Mouse (Mus musculus) limb, embryonic 12.5 days (tissue): Measurements from ENCODE around the gene Tmem185a. TPM values are rescaled to one million over a fixed set of nuclear protein-coding genes. Genes with fewer than 3 reads are reported as not detected.
"Not testable (repeated sequence)": the region's sequence is repeated elsewhere in the genome, so short reads cannot be mapped to it uniquely, and the experiment has no call there.

Experiments
- ATAC-seq: fragments of 200-750 bp; cut with Nextera tagmentation; 2 replicates; pipeline ENCODE4 v1.8.0; 2017; ENCODE audit warnings: low read depth, moderate TSS enrichment; ENCODE audit not compliant: insufficient number of reproducible peaks, insufficient read depth, low FRiP score, low TSS enrichment
- H3K27ac ChIP-seq: fragments of 300-500 bp; sonication (generic); 2 replicates; pipeline ENCODE4 v1.5.1; 2016; ENCODE audit warnings: mild to moderate bottlenecking, moderate library complexity
- H3K27me3 ChIP-seq: fragments of 300-500 bp; sonication (generic); 2 replicates; pipeline ENCODE4 v1.6.1; 2016; ENCODE audit warnings: mild to moderate bottlenecking, moderate library complexity
- H3K36me3 ChIP-seq: fragments of 300-500 bp; sonication (generic); 2 replicates; pipeline ENCODE4 v1.6.1; 2016; ENCODE audit warnings: mild to moderate bottlenecking, moderate library complexity
- H3K4me1 ChIP-seq: fragments of 300-500 bp; sonication (generic); replicated peaks from 2 replicates; pipeline ENCODE4 v1.6.1; 2016
- H3K4me2 ChIP-seq: fragments of 300-500 bp; sonication (generic); 2 replicates; pipeline ENCODE4 v1.6.1; 2016; ENCODE audit warnings: mild to moderate bottlenecking, moderate library complexity
- H3K4me3 ChIP-seq: fragments of 300-500 bp; sonication (generic); replicated peaks from 2 replicates; pipeline ENCODE4 v1.5.1; 2016; ENCODE audit warnings: mild to moderate bottlenecking
- H3K9ac ChIP-seq: fragments of 300-500 bp; sonication (generic); replicated peaks from 2 replicates; pipeline ENCODE4 v1.6.1; 2016; ENCODE audit warnings: mild to moderate bottlenecking, moderate library complexity
- H3K9me3 ChIP-seq: fragments of 300-500 bp; sonication (generic); 2 replicates; pipeline ENCODE4 v1.6.1; 2016; ENCODE audit warnings: mild to moderate bottlenecking, moderate library complexity
- WGBS: fragments of 180-500 bp; shearing (Covaris S2); methylation state at CpG from one replicate; pipeline ENCODE4 v1.1.7; 2016; 5-methylcytosine and 5-hydroxymethylcytosine counted together
- polyA plus RNA-seq: library from polyadenylated mRNA; unstranded; fragments of >200 nt; fragmentation: Nextera tagmentation; extraction: Ambion mirVana; gene quantifications from 2 replicates; pipeline ENCODE4 v1.2.1, GENCODE M21; 2016

Gene Tmem185a
- 39.8 and 40.3 TPM in 2 replicates for polyA plus RNA-seq

- Histone ChIP-seq H3K27me3 (peaks cover 3% of the 10 kb centered on the region; the same call in 1 of the 2 replicates), H3K9me3 (no peaks in the 10 kb centered on the region), H3K4me3 (peak within 1 kb of the TSS; percentile 53), H3K27ac (0 out of 2 replicates have a peak within 1 kb of the TSS, but pooled peaks have one; percentile 59), H3K4me2 (peak within 1 kb of the TSS; percentile 58), H3K9ac (peak within 1 kb of the TSS; percentile 57), H3K4me1 (peaks cover 3% of the 10 kb centered on the region; the same call in 1 of the 2 replicates), H3K36me3 (no peaks in the 10 kb centered on the region)
- whole genome bisulfite sequencing, result 23% methylated on average over 39 of the region's 42 CpGs
- ATAC-seq, result peak; percentile 75; the same call in 1 of the 2 replicates
These were observed at the start of gene Tmem185a for GRCm38 (mm10) chrX:70476792-70477776. TSS of gene Tmem185a (minus strand) at chrX:70477180.

- not testable (repeated sequence) for ATAC-seq, H3K27me3 ChIP-seq, H3K27ac ChIP-seq, H3K4me2 ChIP-seq, H3K9me3 ChIP-seq, H3K4me3 ChIP-seq, H3K9ac ChIP-seq, H3K4me1 ChIP-seq, H3K36me3 ChIP-seq
- 71% methylated on average over 3 of the region's 3 CpGs for WGBS
These were observed 37.4 kb upstream of the Tmem185a start for GRCm38 (mm10) chrX:70514413-70514812.

GRCm38 (mm10) chrX:70487328-70487727, 10.3 kb upstream of the Tmem185a start:
- H3K4me2 ChIP-seq, ATAC-seq, H3K36me3 ChIP-seq, H3K27ac ChIP-seq, H3K4me3 ChIP-seq, H3K9me3 ChIP-seq, H3K27me3 ChIP-seq, H3K9ac ChIP-seq, H3K4me1 ChIP-seq: not testable (repeated sequence)
- WGBS, result no CpG with 5 or more reads among the region's 1 CpGs

GRCm38 (mm10) chrX:70482154-70482553, 5.2 kb upstream of the Tmem185a start:
- 67% methylated on average over 2 of the region's 2 CpGs for WGBS
- ATAC-seq, result no peak
- no peaks in the 10 kb centered on the region for H3K4me1 ChIP-seq
- no peaks in the 10 kb centered on the region for H3K36me3 ChIP-seq
- no peak overlapping the region for H3K4me3 ChIP-seq
- peaks cover 3% of the 10 kb centered on the region; the same call in 1 of the 2 replicates for H3K27me3 ChIP-seq
- H3K27ac ChIP-seq, result no peak overlapping the region
- H3K9ac ChIP-seq, result no peak overlapping the region
- H3K4me2 ChIP-seq, result no peak overlapping the region
- no peaks in the 10 kb centered on the region for H3K9me3 ChIP-seq

- H3K9me3 ChIP-seq, result no peaks in the 10 kb centered on the region
- H3K9ac ChIP-seq, result no peak overlapping the region
- no peak overlapping the region for H3K4me2 ChIP-seq
- H3K27ac ChIP-seq, result no peak overlapping the region
- H3K4me3 ChIP-seq, result no peak overlapping the region
- no peaks in the 10 kb centered on the region for H3K36me3 ChIP-seq
- no peak for ATAC-seq
- peaks cover 3% of the 10 kb centered on the region; the same call in 1 of the 2 replicates for H3K27me3 ChIP-seq
- H3K4me1 ChIP-seq, result peaks cover 3% of the 10 kb centered on the region; the same call in 1 of the 2 replicates
- WGBS, result 57% methylated on average over 5 of the region's 5 CpGs
These were observed 1.7 kb upstream of the Tmem185a start for GRCm38 (mm10) chrX:70478701-70479100.

- Histone ChIP-seq H3K9ac (no peak overlapping the region), H3K27me3 (no peaks in the 10 kb centered on the region; the same call in 1 of the 2 replicates), H3K27ac (no peak overlapping the region), H3K36me3 (no peaks in the 10 kb centered on the region), H3K4me1 (peaks cover 3% of the 10 kb centered on the region; the same call in 1 of the 2 replicates), H3K4me2 (peak overlapping the region; percentile 58; the same call in 1 of the 2 replicates), H3K4me3 (no peak overlapping the region), H3K9me3 (no peaks in the 10 kb centered on the region)
- no peak for ATAC-seq
- WGBS, result 81% methylated on average over 3 of the region's 3 CpGs
These were observed 1.7 kb downstream of the Tmem185a start for GRCm38 (mm10) chrX:70475215-70475765.

- H3K9me3 ChIP-seq, result no peaks in the 10 kb centered on the region
- H3K4me1 ChIP-seq, result no peaks in the 10 kb centered on the region
- WGBS, result 68% methylated on average over 1 of the region's 1 CpGs
- H3K4me3 ChIP-seq, result no peak overlapping the region
- H3K36me3 ChIP-seq, result 0 out of 2 replicates have a peak, but pooled peaks cover 2% of the 10 kb centered on the region
- no peak for ATAC-seq
- no peaks in the 10 kb centered on the region for H3K27me3 ChIP-seq
- H3K27ac ChIP-seq, result no peak overlapping the region
- no peak overlapping the region for H3K9ac ChIP-seq
- H3K4me2 ChIP-seq, result no peak overlapping the region
These were observed 10.1 kb downstream of the Tmem185a start for GRCm38 (mm10) chrX:70466897-70467296.

- peaks cover 9% of the 10 kb centered on the region; the same call in 1 of the 2 replicates for H3K36me3 ChIP-seq
- H3K9ac ChIP-seq, result no peak overlapping the region
- no peak for ATAC-seq
- H3K27ac ChIP-seq, result no peak overlapping the region
- H3K27me3 ChIP-seq, result no peaks in the 10 kb centered on the region
- WGBS, result 80% methylated on average over 2 of the region's 2 CpGs
- no peak overlapping the region for H3K4me3 ChIP-seq
- H3K9me3 ChIP-seq, result no peaks in the 10 kb centered on the region
- H3K4me1 ChIP-seq, result no peaks in the 10 kb centered on the region
- H3K4me2 ChIP-seq, result no peak overlapping the region
These were observed 11.5 kb downstream of the Tmem185a start for GRCm38 (mm10) chrX:70465489-70465888.

GRCm38 (mm10) chrX:70463621-70464020, 13.4 kb downstream of the Tmem185a start:
- WGBS, result 86% methylated on average over 5 of the region's 5 CpGs

GRCm38 (mm10) chrX:70452359-70452758, 24.6 kb downstream of the Tmem185a start:
- H3K36me3 ChIP-seq, H3K27me3 ChIP-seq, H3K4me2 ChIP-seq, H3K27ac ChIP-seq, H3K4me3 ChIP-seq, ATAC-seq, H3K9ac ChIP-seq, H3K9me3 ChIP-seq, H3K4me1 ChIP-seq: not testable (repeated sequence)
- WGBS, result no CpG with 5 or more reads among the region's 1 CpGs

More at GRCm38 (mm10) chrX:70463621-70464020, 13.4 kb downstream of the Tmem185a start:
- no peak overlapping the region for H3K9ac ChIP-seq
- H3K27ac ChIP-seq, result no peak overlapping the region
- no peak overlapping the region for H3K4me3 ChIP-seq
- H3K4me2 ChIP-seq, result no peak overlapping the region
- no peaks in the 10 kb centered on the region for H3K27me3 ChIP-seq
- peaks cover 9% of the 10 kb centered on the region; the same call in 1 of the 2 replicates for H3K36me3 ChIP-seq
- ATAC-seq, result no peak
- no peaks in the 10 kb centered on the region for H3K4me1 ChIP-seq
- H3K9me3 ChIP-seq, result no peaks in the 10 kb centered on the region

GRCm38 (mm10) chrX:70425473-70425872, 51.5 kb downstream of the Tmem185a start:
- H3K9ac ChIP-seq, H3K36me3 ChIP-seq, H3K27ac ChIP-seq, H3K9me3 ChIP-seq, ATAC-seq, H3K4me1 ChIP-seq, H3K4me2 ChIP-seq, H3K27me3 ChIP-seq, H3K4me3 ChIP-seq: not testable (repeated sequence)
- 81% methylated on average over 3 of the region's 3 CpGs for WGBS
